Mouse (Mus musculus) stomach, embryonic 15.5 days (tissue): ENCODE measurements around the gene Col1a2. TPM values are rescaled to one million over a fixed set of nuclear protein-coding genes. Genes with fewer than 3 reads are reported as not detected.
A peak's percentile ranks its signal among the peaks of the same experiment; 100 is the strongest.

Experiments used
- ATAC-seq: fragments of 200-750 bp; cut with Nextera tagmentation; 2 replicates; pipeline ENCODE4 v1.8.0; 2017; ENCODE audit warnings: low read depth, moderate number of reproducible peaks, moderate TSS enrichment; ENCODE audit not compliant: insufficient read depth, low FRiP score
- H3K27ac ChIP-seq: fragments of 300-500 bp; sonication (generic); 2 replicates; pipeline ENCODE4 v1.5.1; 2015; ENCODE audit warnings: mild to moderate bottlenecking, inconsistent platforms
- H3K27me3 ChIP-seq: fragments of 300-500 bp; sonication (generic); replicated peaks from 2 replicates; pipeline ENCODE4 v1.6.1; 2015; ENCODE audit warnings: inconsistent platforms
- H3K36me3 ChIP-seq: fragments of 300-500 bp; sonication (generic); 2 replicates; pipeline ENCODE4 v1.6.1; 2015; ENCODE audit warnings: inconsistent platforms
- H3K4me1 ChIP-seq: fragments of 300-500 bp; sonication (generic); 2 replicates; pipeline ENCODE4 v1.6.1; 2015; ENCODE audit warnings: inconsistent platforms
- H3K4me2 ChIP-seq: fragments of 300-500 bp; sonication (generic); 2 replicates; pipeline ENCODE4 v1.6.1; 2015; ENCODE audit warnings: mild to moderate bottlenecking, inconsistent platforms
- H3K4me3 ChIP-seq: fragments of 300-500 bp; sonication (generic); replicated peaks from 2 replicates; pipeline ENCODE4 v1.5.1; 2015; ENCODE audit warnings: inconsistent platforms
- H3K9ac ChIP-seq: fragments of 300-500 bp; sonication (generic); 2 replicates; pipeline ENCODE4 v1.6.1; 2015; ENCODE audit warnings: inconsistent platforms
- H3K9me3 ChIP-seq: fragments of 300-500 bp; sonication (generic); 2 replicates; pipeline ENCODE4 v1.6.1; 2016; ENCODE audit warnings: inconsistent platforms
- WGBS: fragments of 180-500 bp; shearing (Covaris S2); methylation state at CpG from one replicate; pipeline ENCODE4 v1.1.7; 2015; 5-methylcytosine and 5-hydroxymethylcytosine counted together
- polyA plus RNA-seq: library from polyadenylated mRNA; unstranded; fragments of >200 nt; fragmentation: Nextera tagmentation; extraction: Ambion mirVana; gene quantifications from 2 replicates; pipeline ENCODE4 v1.2.1, GENCODE M21; 2015

The Col1a2 gene
- 740 and 755 TPM in 2 replicates for polyA plus RNA-seq

- Histone ChIP-seq H3K9ac (peak within 1 kb of the TSS; percentile 35; the same call in 1 of the 2 replicates), H3K4me3 (peak within 1 kb of the TSS; percentile 46), H3K27ac (peak within 1 kb of the TSS; percentile 90), H3K9me3 (no peaks in the 10 kb centered on the region), H3K4me2 (peak within 1 kb of the TSS; percentile 72), H3K27me3 (no peaks in the 10 kb centered on the region), H3K36me3 (no peaks in the 10 kb centered on the region), H3K4me1 (peaks cover 4% of the 10 kb centered on the region; the same call in 1 of the 2 replicates)
- ATAC-seq, result no peak
- 17% methylated on average over 3 of the region's 3 CpGs for WGBS
These were observed at the start of gene Col1a2 for GRCm38 (mm10) chr6:4504603-4505131. Gene Col1a2 (plus strand): TSS chr6:4504814.

DNA sequence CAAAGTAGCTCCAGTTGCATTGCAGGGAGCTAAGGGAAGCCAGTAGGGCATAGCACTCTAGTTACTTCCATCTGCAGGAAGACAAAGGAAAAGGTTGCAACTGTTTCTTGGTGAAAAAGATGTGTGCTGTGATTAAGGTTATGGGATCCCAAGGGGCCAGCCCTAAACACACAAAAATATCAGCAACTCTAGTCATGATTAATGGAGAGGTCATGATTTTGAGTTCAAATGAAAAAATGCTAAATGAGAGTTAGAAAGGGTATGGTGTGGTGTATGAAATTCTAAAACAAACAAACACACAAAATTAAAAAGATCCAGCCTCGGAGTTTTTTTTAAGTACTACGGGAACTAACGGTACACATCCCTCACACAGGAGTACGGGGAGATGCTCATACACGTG, 49.1 kb upstream of the Col1a2 start:
- Histone ChIP-seq H3K9me3 (no peaks in the 10 kb centered on the region), H3K4me3 (no peak overlapping the region), H3K36me3 (no peaks in the 10 kb centered on the region), H3K27ac (peak overlapping the region; percentile 91; the same call in 1 of the 2 replicates), H3K4me1 (peaks cover 4% of the 10 kb centered on the region; the same call in 1 of the 2 replicates), H3K4me2 (no peak overlapping the region), H3K27me3 (no peaks in the 10 kb centered on the region), H3K9ac (no peak overlapping the region)
- WGBS, result 35% methylated on average over 5 of the region's 5 CpGs
- ATAC-seq, result no peak

GRCm38 (mm10) chr6:4455961-4456617, 48.5 kb upstream of the Col1a2 start:
- Histone ChIP-seq H3K27ac (peak overlapping the region; percentile 91), H3K4me2 (no peak overlapping the region)
- ATAC-seq, result no peak

DNA sequence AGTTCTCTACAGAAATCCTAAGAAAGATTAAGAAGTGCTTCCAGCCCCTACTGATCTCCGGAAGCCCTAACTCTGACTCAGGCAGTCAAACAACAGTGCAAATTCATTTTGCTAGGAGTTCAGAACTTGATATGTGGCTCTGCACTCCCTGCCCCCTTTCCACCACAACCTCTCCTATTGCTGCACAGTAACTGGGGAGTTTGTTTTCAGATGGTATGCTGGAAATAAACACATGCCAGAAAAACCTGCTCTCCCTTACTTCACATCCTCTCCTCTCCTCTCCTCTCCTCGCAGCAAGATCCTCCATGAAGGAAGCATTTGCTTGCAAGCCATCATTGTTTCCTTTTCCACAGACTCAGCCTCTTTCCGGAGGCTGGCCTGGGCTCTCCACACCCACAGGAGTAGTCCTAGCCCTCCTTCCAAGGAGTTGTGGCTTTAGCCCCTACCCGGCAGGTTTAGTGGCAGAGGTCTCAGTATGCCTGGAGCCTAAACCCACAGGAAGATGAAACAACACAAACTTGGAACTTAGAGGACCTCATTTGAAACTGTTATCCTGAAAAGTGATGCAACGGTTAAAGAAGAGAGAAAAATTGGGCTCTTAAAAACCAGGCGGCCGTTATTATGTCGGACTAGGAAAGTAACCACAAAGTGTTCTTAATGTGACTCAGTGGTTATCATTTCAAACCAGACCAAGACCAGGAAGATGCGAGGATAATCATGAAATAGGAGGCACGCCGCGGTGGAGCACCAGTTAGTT, 47.7 kb upstream of the Col1a2 start:
- Histone ChIP-seq H3K4me3 (no peak overlapping the region), H3K4me2 (peak overlapping the region; percentile 13; the same call in 1 of the 2 replicates), H3K9me3 (no peaks in the 10 kb centered on the region), H3K27me3 (no peaks in the 10 kb centered on the region), H3K4me1 (peaks cover 4% of the 10 kb centered on the region; the same call in 1 of the 2 replicates), H3K9ac (no peak overlapping the region), H3K27ac (peak overlapping the region; percentile 91), H3K36me3 (no peaks in the 10 kb centered on the region)
- 38% methylated on average over 12 of the region's 12 CpGs for WGBS
- ATAC-seq, result no peak

More at GRCm38 (mm10) chr6:4455961-4456617, 48.5 kb upstream of the Col1a2 start:
- WGBS, result 25% methylated on average over 5 of the region's 5 CpGs
- H3K4me1 ChIP-seq, result peaks cover 4% of the 10 kb centered on the region; the same call in 1 of the 2 replicates
- H3K9me3 ChIP-seq, result no peaks in the 10 kb centered on the region
- no peaks in the 10 kb centered on the region for H3K36me3 ChIP-seq
- no peak overlapping the region for H3K4me3 ChIP-seq
- H3K27me3 ChIP-seq, result no peaks in the 10 kb centered on the region
- H3K9ac ChIP-seq, result no peak overlapping the region

GRCm38 (mm10) chr6:4457555-4457996, 47.0 kb upstream of the Col1a2 start:
- peak; percentile 71; the same call in 1 of the 2 replicates for ATAC-seq

DNA sequence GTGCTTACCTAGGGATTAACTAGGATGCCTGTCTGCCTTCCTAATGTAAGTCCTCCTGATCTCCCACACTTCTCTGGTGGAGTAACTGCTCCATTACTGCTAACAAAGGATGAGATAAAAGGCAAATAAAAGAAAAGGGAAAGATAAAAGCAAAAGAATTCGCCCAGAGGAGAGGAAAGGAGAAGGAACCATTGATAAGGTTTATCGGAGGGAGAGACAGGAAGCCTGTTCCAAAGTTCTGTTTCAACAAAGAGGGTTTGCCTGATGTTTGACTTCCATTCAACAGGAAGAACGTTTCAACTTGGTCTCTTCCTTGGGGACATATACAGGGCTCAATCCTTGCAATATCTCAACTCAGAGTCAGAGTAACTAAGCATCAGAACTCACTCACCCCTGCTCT, 39.3 kb upstream of the Col1a2 start:
- no peaks in the 10 kb centered on the region for H3K9me3 ChIP-seq
- H3K4me3 ChIP-seq, result no peak overlapping the region
- H3K27me3 ChIP-seq, result no peaks in the 10 kb centered on the region
- no peaks in the 10 kb centered on the region for H3K4me1 ChIP-seq
- H3K9ac ChIP-seq, result no peak overlapping the region
- no peak for ATAC-seq
- no peaks in the 10 kb centered on the region for H3K36me3 ChIP-seq
- WGBS, result 27% methylated on average over 3 of the region's 3 CpGs
- no peak overlapping the region for H3K4me2 ChIP-seq
- H3K27ac ChIP-seq, result no peak overlapping the region

More at GRCm38 (mm10) chr6:4457555-4457996, 47.0 kb upstream of the Col1a2 start:
- Histone ChIP-seq H3K36me3 (no peaks in the 10 kb centered on the region), H3K4me1 (peaks cover 4% of the 10 kb centered on the region; the same call in 1 of the 2 replicates), H3K27me3 (no peaks in the 10 kb centered on the region), H3K9ac (no peak overlapping the region), H3K27ac (peak overlapping the region; percentile 91), H3K9me3 (no peaks in the 10 kb centered on the region), H3K4me3 (no peak overlapping the region), H3K4me2 (no peak overlapping the region)
- 27% methylated on average over 6 of the region's 6 CpGs for WGBS

DNA sequence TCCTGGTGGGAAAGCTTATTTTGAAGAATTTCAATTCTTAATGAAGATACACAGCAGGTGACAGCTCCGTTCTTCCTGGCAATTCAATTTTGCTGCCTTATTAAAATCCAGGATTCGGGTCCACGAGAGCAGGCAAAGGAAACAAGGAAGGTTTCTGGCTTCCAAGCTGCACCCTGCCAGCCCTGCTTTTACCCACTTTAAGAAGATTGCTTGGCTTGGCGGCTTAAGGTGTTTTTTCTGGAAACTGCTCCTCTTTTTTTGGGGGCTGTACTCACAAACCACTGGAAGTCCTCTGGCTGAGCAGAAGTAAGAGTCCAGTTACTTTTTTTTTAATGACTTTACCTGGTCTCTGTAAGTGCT, 21.1 kb upstream of the Col1a2 start:
- Histone ChIP-seq H3K36me3 (no peaks in the 10 kb centered on the region), H3K27ac (peak overlapping the region; percentile 77), H3K27me3 (no peaks in the 10 kb centered on the region), H3K4me3 (no peak overlapping the region), H3K9ac (no peak overlapping the region), H3K4me2 (no peak overlapping the region), H3K4me1 (peaks cover 8% of the 10 kb centered on the region; the same call in 1 of the 2 replicates), H3K9me3 (no peaks in the 10 kb centered on the region)
- WGBS, result 57% methylated on average over 4 of the region's 4 CpGs
- ATAC-seq, result no peak

- Histone ChIP-seq H3K36me3 (no peaks in the 10 kb centered on the region), H3K4me2 (peak overlapping the region; percentile 12; the same call in 1 of the 2 replicates), H3K4me1 (peaks cover 8% of the 10 kb centered on the region; the same call in 1 of the 2 replicates), H3K9me3 (no peaks in the 10 kb centered on the region), H3K27me3 (no peaks in the 10 kb centered on the region), H3K4me3 (no peak overlapping the region), H3K27ac (peak overlapping the region; percentile 77), H3K9ac (no peak overlapping the region)
- 21% methylated on average over 7 of the region's 7 CpGs for WGBS
- ATAC-seq, result peak; percentile 35; the same call in 1 of the 2 replicates
These were observed 20.5 kb upstream of the Col1a2 start for GRCm38 (mm10) chr6:4483937-4484601.

- Histone ChIP-seq H3K27ac (peak overlapping the region; percentile 88), H3K4me3 (no peak overlapping the region), H3K36me3 (no peaks in the 10 kb centered on the region), H3K4me2 (peak overlapping the region; percentile 43; the same call in 1 of the 2 replicates), H3K9me3 (no peaks in the 10 kb centered on the region), H3K4me1 (peaks cover 8% of the 10 kb centered on the region; the same call in 1 of the 2 replicates), H3K27me3 (no peaks in the 10 kb centered on the region), H3K9ac (no peak overlapping the region)
- peak; percentile 71; the same call in 1 of the 2 replicates for ATAC-seq
- WGBS, result 6% methylated on average over 1 of the region's 1 CpGs
These were observed 16.3 kb upstream of the Col1a2 start for GRCm38 (mm10) chr6:4488349-4488748.

DNA sequence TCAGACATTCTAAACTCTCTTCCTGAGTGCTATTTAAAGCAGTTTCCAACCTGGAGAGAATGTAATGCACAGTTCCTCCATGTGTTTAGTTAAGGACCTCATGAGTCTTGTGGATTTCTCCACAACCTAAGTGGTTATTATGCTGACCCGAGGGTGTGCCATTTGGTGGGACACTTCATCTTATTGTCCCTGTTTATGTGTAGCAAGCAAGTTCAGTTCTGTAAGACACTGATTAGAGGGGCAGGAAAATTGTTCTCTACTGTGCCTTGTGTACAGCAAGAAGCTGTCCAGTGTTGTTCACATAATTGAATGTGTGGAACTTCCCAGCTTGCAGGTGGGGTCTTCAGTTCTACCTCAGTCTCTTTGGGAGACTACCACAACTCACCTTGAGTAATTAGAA, 15.6 kb upstream of the Col1a2 start:
- WGBS, result 15% methylated on average over 1 of the region's 1 CpGs
- Histone ChIP-seq H3K9me3 (no peaks in the 10 kb centered on the region), H3K4me3 (no peak overlapping the region), H3K4me2 (peak overlapping the region; percentile 43), H3K27ac (peak overlapping the region; percentile 88), H3K27me3 (no peaks in the 10 kb centered on the region), H3K9ac (no peak overlapping the region), H3K36me3 (no peaks in the 10 kb centered on the region), H3K4me1 (0 out of 2 replicates have a peak, but pooled peaks cover 5% of the 10 kb centered on the region)
- ATAC-seq, result no peak
